Mouse (Mus musculus) frontal cortex, postnatal 14 days (tissue): Measurements from ENCODE around the gene Armc7.
"Not testable (repeated sequence)": the region's sequence is repeated elsewhere in the genome, so short reads cannot be mapped to it uniquely, and the experiment has no call there.

ENCODE experiments used
- DNase-seq, 2 experiments: peaks; one replicate each; pipeline ENCODE4 v3.0.0; 2022; ENCODE audit warnings: low spot score in 2 of 2

The Armc7 gene

DNA sequence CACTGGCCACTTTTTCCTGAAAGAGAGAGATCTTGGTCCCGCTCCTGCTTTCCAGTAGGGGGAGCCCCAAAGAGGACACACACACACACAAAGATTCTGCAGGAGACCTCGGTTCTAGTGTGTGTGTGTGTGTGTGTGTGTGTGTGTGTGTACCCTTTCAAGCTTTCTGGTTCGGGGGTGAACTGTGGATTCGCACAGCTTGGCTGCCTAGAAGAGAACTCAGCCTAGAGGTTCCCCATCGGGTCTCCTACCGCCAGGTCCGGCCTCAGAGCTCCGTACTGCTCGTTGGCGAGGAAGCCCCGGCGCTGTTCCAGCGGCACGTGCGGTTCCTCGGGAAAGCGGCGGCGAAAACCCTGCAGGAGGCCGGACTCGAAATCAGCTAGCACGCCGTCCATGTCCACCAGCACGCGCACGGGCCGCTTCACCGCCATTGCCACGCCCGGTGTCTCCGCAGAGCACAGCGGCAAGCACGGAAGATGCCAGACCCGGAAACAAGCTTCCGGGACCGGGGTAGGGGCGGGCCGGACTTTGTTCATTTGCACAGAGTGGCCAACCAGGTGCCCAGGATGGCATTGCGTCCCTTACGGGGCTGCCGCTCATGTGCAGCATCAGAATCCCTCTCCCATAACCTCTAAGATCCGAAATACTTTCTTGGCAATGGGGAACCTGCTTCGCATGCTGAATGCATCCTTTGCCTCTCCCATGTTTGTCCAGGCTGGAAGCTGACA is 16.1 kb downstream of the Armc7 start, which contains the start of gene Nt5c:
Gene Nt5c, minus strand, starts transcription at position 507 of the 728 bp plus-strand sequence.
- peak; percentile 64 to 74 for DNase-seq

DNA sequence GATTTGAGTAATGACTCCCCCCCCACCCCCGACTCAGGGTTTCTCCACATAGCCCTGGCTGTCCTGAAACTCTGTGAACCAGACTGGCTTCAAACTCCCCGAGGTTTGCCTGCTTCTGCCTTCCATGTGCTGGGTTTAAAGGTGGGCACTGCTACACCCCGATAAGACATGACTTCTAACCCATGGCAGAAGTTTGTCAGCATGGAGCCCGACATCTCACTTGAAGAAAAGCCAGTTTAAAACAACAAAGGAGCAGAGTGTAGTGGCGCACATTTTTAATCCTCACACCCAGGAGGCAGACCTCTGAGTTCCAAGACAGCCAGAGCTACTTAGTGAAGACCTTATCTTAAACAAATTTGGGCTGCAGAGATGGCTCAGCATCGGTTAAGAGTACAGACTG is 16.9 kb downstream of the Armc7 start:
- no peak for DNase-seq

DNA sequence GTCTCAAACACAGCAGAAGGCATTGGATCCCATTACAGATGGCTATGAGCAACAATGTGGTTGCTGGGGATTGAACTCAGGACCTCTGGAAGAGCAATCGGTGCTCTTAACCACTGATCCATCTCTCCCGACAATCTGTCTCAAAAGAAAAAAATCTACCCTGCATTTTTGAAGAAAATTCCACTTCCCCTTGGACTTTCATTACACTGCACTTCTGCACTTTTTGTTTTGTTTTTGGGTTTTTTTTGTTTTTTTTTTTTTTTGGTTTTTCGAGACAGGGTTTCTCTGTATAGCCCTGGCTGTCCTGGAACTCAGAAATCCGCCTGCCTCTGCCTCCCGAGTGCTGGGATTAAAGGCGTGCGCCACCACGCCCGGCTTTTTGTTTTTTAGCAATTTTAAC is 21.1 kb downstream of the Armc7 start:
- DNase-seq, result not testable (repeated sequence)

DNA sequence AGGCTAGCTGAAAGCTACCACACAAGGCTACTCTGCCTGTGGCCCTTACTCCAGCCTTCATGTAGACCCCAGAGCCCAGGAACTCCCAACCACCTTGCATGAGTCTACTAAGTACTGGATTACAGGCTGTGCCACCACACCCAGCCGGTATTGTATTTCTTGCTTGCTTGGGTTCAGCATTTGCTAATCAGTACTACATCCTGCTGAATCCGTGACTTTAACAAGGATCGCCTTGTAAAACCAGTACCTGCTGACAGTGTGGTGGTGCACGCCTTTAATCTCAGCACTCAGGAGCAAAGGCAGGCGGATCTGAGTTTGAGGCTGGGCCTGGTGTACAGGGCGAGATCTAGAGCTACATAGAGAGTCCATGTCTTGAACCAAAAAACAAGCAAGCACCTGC is 27.2 kb downstream of the Armc7 start:
- no peak for DNase-seq

DNA sequence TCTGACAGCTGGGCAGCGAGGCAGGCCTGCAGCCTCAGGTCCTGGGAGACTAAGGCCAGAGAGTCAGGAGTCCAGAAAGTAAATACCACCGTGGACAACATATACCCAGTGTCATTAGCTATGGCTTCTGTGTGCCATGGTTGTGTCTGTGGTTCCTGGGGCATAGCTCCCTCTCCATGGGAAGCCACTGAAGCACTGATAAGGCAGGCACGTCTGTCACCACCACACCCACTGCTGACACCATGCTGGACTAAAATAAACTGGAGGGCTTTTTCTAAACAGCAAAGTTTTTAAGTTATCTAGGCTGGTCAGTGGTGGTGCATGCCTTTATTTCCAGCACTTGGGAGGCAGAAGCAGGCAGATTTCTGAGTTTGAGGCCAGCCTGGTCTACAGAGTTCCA is 31.1 kb downstream of the Armc7 start:
- no peak for DNase-seq

DNA sequence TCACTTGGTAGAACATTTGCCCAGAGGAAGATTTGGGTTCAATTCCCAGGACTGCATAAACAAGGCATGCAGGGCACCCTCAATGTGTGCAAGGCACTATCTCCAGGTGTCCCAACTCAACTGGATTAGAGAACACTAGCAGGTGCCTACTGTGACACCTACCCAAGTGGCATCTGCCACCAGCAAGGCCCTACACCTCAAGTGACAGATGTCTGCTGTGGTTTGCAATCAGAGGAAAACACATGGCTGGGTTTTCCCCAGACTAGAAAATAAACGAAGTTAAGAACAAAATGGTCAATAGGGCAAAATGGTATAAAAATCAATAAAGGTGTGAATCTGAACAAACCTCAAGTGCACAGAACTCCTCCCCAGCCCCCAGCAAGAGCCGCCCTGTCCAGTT is 32.6 kb downstream of the Armc7 start:
- DNase-seq, result no peak

DNA sequence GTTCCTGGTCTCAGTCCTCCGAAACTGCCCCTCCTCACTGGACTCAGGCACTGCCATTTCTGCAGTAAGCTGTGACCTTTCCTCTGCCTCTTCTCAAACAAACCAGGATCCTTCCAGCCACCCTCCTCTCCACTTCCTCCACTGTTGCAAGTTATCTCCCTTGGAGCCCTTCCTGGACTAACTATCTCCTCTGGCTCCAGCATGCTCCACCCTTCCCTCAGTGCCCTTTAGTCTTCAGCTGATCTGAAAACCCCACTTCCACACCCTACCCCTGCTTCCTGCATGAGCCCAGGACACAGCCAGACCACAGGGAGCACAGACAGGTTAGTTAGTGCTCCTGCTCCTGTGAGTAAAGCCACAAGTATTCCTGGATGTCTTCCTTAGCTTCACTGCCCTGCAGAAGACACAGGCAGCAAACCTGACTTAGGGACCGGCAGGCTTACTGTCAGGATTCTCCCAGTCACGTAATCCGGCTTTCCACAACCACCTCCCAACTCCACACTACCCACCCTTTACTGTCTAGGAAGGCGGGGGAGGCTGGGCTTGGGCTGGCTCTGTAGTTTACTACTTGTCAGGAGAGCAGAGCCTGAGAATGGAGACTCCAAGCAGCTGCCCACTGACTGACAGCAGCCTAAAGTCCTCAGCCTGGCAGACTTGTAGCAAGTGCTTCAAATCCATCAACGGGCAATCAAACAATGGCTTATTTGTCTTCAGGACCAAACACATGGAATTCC is 34.5 kb downstream of the Armc7 start:
- DNase-seq, result no peak

DNA sequence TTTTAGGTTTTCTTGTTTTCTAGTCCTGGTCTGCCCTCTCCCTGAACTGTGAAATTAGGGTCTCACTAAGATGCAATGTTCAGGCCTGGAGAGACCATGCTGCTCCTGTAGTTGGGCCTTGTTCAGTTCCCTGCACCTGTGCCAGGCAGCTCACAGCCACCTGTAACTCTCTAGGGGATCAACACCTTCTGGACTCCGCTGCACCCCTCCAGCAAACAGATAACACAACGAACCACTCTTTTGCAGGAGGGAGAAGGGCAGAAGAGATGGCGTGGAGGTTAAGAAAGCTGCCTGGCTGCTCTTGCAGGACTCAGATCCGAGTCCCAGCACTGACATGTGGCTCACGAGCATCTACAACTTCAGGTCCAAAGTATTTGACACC is 35.0 kb downstream of the Armc7 start:
- no peak for DNase-seq

DNA sequence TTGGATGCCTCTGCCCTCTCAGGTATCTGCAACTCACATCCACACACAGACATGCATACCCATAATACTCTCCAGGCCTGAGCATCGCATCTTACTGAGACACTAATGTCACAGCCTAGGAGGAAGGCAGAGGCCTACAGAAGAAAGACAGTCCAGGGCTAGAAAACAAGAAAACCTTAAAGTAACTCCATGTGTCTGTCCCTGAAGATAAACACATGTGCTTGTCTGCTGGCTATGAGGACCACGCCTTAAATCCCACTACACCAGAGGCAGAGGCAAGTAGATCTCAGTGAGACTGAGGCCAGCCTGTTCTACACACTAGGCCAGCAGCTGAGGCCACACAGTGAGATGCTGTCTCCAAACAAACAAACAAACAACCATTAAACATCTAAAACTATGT is 35.7 kb downstream of the Armc7 start:
- no peak for DNase-seq

DNA sequence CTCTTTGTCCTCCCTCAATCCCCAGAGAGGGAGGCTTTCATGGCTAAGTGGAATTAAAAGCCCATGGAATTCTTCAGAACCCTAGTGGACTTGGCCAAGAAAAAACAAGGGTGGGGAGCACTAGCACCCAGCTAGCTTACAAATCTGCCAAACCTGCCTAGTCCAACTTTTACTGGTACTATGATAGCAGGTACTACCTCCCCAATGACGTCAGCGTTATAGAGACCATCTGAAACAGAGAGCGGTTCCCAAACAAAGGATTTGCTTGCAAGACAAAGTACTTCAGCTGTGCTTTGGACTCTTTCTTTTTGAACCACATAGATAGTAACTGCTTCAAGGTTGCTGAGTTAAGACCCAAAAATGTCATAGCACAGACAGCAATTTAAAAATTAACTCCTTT is 36.5 kb downstream of the Armc7 start:
- DNase-seq, result no peak

DNA sequence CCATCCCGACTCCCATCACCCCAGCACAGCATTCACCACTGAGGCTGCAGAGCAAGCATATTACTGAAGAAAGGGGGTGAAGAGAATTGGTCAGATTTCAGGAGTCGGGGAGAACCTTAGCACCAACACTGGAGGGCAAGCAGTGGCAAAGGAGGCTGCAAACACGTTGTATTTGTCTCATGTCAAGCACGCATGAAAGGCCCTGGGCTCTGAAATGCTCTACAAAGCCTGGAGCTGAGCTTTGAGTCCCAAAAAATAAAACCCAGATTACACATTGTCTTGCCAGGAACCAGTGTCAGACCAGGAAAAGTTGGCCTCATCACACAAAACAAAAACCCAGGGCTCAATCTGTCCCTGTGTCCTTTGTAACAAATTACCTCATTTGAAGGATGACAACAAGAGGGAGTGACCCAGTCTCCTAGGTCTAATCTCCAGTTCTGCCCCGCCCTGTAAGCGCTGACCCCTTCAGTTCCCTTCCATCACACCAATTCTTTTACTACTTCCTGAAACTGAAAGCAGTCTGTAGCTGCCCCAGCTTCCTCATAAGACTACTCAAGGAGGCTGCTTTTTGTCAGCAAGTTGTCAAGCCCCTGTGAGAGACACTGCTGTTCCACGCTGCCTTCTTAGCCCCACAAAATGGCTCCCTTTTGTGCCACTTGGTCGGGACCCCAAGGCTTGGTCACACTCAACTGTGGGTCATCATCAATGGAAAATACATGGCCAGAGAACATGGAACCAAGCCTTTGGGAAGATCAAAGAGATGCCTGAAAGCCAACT is 37.1 kb downstream of the Armc7 start:
- no peak for DNase-seq

DNA sequence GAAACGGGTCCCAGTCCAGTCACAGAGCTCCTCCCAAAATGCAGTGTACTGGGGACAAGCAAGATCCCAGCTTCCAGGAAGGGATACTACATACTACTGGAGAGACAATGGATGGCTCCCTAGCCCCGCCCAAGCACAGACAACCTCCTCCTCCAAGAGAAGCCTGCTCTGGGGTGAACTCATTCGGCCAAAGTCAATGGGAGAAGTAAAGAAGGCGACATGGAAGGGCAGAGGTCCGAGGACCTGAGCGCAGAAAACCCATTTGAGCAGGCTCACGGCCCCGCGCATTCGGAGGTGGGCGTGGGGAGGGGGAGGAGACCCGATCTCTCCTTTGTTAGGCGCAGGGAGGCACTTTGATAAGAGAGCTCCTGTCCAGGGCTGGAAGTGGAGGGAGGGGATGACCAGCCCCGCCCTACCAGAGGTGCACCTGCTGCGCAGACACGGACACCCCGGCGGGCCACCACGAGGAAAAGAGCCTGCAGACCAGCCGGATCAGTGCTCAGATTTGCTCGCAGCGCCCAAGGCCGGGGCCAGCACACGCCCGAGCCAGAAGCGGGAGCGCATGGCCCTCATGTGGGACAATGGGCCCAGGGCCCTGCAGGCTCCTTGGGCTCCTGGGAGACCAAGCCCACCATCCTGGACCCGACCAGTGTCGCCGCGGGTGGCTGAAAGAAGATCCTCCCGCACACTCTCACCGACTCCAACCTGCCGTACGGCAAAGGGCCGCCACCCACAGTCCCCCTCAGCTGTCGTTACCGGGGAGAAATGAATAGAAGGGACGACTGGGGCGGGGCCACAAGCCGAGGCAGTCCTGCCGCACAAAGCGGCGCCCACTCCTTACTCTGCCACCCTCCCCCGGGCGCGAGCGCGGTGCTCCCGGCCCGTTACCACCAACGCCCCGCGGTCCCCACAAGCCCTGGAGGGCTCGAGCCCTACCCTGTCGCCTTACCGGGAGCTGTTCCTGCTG is 38.1 kb downstream of the Armc7 start:
- DNase-seq, result no peak

DNA sequence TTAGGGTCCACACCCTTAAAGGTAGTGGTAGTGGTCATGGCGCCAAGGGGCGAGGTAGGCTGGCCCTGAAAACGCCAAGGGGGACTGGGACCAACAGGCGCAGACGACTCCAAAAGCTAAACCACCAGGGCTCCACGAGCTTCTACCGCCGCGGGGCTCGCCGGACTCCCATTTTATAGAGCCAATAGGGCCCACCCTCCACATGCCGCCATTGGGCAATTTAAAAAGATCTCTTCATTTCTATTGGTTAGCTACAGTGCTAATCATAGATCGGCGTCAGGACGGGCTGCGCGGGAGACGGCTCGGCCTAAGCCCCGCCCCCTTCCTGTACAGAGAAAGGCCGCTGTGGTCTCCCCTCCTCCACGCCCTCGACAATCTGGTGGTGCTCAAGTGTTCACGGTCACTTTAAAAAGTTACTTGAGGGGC is 38.8 kb downstream of the Armc7 start, which contains the start of gene Jpt1:
Gene Jpt1, minus strand, starts transcription at position 150 of the 426 bp plus-strand sequence.
- DNase-seq, result peak; percentile 94 to 96

DNA sequence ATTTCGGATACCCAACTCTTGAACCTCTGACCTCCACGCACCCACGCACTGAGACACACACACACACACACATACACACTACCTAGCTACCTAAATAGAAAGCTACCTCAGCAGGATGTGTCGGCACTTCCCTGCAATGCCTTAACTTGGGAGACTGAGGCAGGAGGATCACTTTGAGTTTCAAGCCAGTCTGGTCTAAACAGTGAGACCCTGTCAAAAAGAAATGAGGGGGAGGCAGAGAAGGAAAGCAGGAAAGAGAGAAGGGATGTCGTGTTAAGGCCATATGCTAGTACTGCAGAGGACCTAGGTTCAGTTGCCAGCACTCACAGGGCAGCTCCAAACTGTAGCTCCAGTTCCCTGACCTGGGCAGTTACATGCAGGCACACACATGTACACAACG is 39.6 kb downstream of the Armc7 start:
- DNase-seq, result no peak

DNA sequence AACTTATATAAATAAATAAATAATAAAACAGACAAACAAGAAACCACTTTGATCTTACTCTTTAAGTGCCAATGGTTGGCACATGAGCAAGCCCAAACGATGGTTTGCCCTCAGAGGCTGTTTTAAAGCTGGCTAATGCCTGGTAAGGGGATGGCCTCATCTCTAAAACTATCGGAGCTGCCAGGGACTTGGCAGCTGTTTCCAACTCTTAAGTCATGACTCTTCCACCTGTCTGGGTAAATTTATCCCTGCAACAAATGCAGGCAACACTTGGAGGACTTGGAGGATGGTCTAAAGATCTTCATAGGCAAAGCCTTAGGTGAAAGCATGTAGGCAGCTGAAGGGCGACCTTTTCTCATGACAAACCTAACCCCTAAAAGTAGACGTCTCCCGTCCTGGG is 41.5 kb downstream of the Armc7 start:
- DNase-seq, result no peak

DNA sequence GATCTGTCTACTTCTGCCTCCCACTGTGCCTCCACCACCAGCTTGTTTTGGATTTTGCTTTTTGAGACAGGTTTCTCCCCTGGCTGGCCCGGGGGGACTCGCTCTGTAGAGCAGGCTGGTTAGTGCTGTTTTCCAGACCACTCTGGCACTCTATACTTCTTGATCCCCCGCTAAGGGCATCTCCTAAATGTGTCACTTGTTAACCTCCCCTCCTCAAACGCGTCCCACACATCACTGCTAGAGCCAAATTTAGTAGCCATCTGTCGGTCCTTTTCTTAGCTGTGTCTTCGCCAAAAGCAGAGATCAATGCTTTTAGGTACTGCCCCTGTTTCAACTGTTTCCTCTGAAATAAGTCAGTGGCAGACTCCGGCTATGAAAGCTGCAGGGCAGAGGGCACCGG is 43.2 kb downstream of the Armc7 start:
- no peak for DNase-seq

DNA sequence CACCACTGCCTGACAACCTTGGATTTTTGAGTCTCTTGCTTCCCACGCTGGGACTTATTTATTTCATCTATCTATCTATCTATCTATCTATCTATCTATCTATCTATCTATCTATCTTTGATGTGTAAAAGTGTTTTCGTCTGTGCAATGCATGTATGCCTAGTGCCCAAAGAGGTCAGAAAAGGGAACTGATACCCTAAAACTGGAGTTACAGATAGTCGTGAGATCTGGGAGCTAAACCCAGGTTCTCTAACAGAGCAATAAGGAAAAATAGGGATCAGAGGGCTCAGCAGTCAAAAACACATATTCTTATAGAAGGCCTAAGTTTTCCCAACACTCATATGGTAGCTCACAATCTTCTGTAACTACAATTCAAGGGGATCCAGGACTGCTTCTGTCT is 44.1 kb downstream of the Armc7 start:
- no peak for DNase-seq

DNA sequence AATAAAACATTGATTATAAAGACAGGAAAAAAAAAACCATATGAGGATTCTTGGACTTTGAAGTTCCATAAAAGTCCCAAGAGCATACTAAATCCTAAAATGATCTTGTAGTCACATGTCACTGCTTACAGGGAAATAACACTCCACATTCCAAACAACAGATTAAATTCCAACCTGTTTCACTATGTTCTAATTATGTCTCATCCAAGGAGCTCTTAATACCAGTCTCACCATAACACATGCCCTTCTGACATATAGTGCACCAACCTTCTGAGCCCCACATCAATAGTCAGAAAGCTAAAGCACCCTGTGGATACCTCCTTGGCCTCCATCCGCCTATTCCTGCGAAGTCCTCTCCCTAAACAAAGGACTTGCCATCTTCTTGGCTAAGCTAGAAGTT is 44.8 kb downstream of the Armc7 start:
- no peak for DNase-seq

DNA sequence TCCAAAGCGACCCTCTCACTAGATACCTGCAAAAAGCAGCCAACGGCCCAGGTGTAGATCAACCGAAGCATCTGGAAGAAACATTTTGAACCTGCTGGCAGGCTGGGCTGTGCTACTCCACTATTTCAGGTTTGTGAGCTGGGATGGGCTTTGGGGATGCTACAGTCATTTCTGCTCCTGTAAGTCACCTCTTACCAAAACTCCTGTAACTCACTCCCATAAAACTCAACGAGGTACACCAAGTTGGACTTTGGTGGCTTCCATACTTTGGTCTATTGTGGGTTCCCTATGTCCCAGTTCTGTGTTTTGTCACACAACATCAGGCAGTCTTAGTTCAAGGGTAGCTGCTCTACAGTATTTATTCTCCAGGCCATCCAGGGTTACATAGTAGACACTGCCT is 45.6 kb downstream of the Armc7 start:
- DNase-seq, result no peak

DNA sequence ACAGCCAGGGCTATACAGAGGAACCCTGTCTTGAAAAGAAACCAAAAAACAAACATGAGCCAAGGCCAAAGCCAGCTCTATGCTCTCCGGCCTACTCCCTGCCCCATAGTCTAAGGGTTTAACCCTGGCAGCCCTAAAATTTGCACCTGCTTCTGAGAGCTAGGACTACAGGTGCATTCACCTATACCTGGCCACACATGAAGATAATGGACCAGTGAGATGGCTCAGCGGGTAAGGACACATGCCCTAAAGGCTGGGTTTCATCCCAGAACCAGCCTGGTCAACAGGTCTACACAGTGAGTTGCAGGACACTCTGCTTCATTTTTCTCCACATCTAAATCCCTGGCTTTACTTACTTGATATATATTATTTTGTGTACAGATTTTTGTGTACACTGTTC is 46.8 kb downstream of the Armc7 start:
- no peak for DNase-seq

DNA sequence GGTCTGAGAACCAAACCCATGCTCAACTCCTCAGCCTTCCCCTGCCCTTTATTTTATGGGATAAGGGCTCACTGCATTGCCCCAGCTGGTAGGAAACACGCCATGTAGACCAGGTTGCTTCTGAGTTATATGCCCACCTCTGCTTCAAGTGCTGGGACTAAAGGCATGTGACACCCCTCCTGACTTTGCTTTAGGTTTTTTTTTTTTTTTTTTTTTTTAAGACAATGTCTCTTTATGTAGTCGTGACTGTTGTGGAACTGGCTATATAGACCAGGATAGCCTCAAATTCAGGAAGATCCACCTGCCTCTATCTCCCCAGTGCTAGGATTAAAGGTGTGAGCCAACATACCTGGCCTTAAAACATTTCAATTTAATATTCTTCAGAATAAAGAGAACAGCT is 47.2 kb downstream of the Armc7 start:
- DNase-seq, result no peak
